Mouse (Mus musculus) left cerebral cortex, adult 8-10 months (tissue): ENCODE measurements around the gene Cers6. TPM values are rescaled to one million over a fixed set of nuclear protein-coding genes. Genes with fewer than 3 reads are reported as not detected.

Experiments
- DNase-seq, 2 experiments: peaks; one replicate each; pipeline ENCODE4 v3.0.0; 2022; ENCODE audit warnings: low spot score in 2 of 2
- total RNA-seq, 4 experiments: library from RNA; stranded (reverse); gene quantifications; 2 replicates each; pipeline ENCODE4 v1.2.4; 2022

Cers6 gene
- total RNA-seq, 4 experiments from 2014 or later = 54.7 to 63.1 (median 59.9) TPM

GRCm38 (mm10) chr2:69149154-69149553, 287.9 kb downstream of the Cers6 start:
- no peak for DNase-seq

GRCm38 (mm10) chr2:69150841-69151240, 289.6 kb downstream of the Cers6 start:
- no peak for DNase-seq

- DNase-seq = no peak
Observed at GRCm38 (mm10) chr2:69155861-69156260, 294.6 kb downstream of the Cers6 start.

- no peak for DNase-seq
Observed at GRCm38 (mm10) chr2:69156283-69156682, 295.0 kb downstream of the Cers6 start.

- no peak for DNase-seq
Observed at GRCm38 (mm10) chr2:69158907-69159306, 297.7 kb downstream of the Cers6 start.

Other genes with a start within 250 kb of the Cers6 start
- gene 4932414N04Rik, start 205.0 kb upstream of the Cers6 start, total RNA-seq = not detected